Mouse (Mus musculus) intestine, postnatal 0 days (tissue): Measurements from ENCODE around the gene Cyp2b10. TPM values are rescaled to one million over a fixed set of nuclear protein-coding genes. Genes with fewer than 3 reads are reported as not detected.

Experiments
- ATAC-seq: fragments of 200-750 bp; cut with Nextera tagmentation; 2 replicates; pipeline ENCODE4 v1.8.0; 2017; ENCODE audit warnings: mild to moderate bottlenecking, moderate TSS enrichment, moderate library complexity
- H3K27ac ChIP-seq: fragments of 300-500 bp; sonication (generic); 2 replicates; pipeline ENCODE4 v1.5.1; 2014; ENCODE audit warnings: mild to moderate bottlenecking, low read depth, low read length, moderate library complexity
- H3K27me3 ChIP-seq: fragments of 300-500 bp; sonication (generic); replicated peaks from 2 replicates; pipeline ENCODE4 v1.6.1; 2014; ENCODE audit warnings: low read length, mixed read lengths; ENCODE audit not compliant: control insufficient read depth, insufficient read depth
- H3K36me3 ChIP-seq: fragments of 300-500 bp; sonication (generic); 2 replicates; pipeline ENCODE4 v1.6.1; 2014; ENCODE audit warnings: mild to moderate bottlenecking, moderate library complexity; ENCODE audit not compliant: control insufficient read depth, insufficient read depth
- H3K4me1 ChIP-seq: fragments of 300-500 bp; sonication (generic); replicated peaks from 2 replicates; pipeline ENCODE4 v1.6.1; 2014; ENCODE audit warnings: antibody characterized with exemption, low read length, mixed read lengths; ENCODE audit not compliant: control insufficient read depth, insufficient read depth
- H3K4me2 ChIP-seq: fragments of 300-500 bp; sonication (generic); replicated peaks from 2 replicates; pipeline ENCODE4 v1.6.1; 2014; ENCODE audit warnings: low read depth, mild to moderate bottlenecking, moderate library complexity
- H3K4me3 ChIP-seq: fragments of 300-500 bp; sonication (generic); 2 replicates; pipeline ENCODE4 v1.5.1; 2014; ENCODE audit warnings: low read depth, low read length
- H3K9ac ChIP-seq: fragments of 300-500 bp; sonication (generic); 2 replicates; pipeline ENCODE4 v1.6.1; 2014; ENCODE audit warnings: mild to moderate bottlenecking, low read depth, low read length
- H3K9me3 ChIP-seq: fragments of 300-500 bp; sonication (generic); 2 replicates; pipeline ENCODE4 v1.6.1; 2016; ENCODE audit warnings: mixed run types; ENCODE audit not compliant: control insufficient read depth
- CTCF ChIP-seq: sonication (generic); IDR thresholded peaks from 2 replicates; pipeline ENCODE4 v1.5.1; 2016; ENCODE audit warnings: low read depth, mild to moderate bottlenecking, control low read depth, antibody characterized with exemption, moderate library complexity
- WGBS: fragments of 180-500 bp; shearing (Covaris S2); extraction: QIAGEN DNeasy Blood & Tissue Kit; methylation state at CpG from one replicate; pipeline ENCODE4 v1.1.7; 2014; 5-methylcytosine and 5-hydroxymethylcytosine counted together
- polyA plus RNA-seq: library from polyadenylated mRNA; unstranded; fragments of >200 nt; fragmentation: Nextera tagmentation; extraction: Ambion mirVana; gene quantifications from 2 replicates; pipeline ENCODE4 v1.2.1, GENCODE M21; 2015

Gene Cyp2b10
- 0.13 and 0.29 TPM in 2 replicates for polyA plus RNA-seq

- H3K4me2 ChIP-seq = no peak within 1 kb of the TSS
- H3K27me3 ChIP-seq = no peaks in the 10 kb centered on the region
- no peaks in the 10 kb centered on the region for H3K36me3 ChIP-seq
- no peak for TF ChIP-seq CTCF
- no peak within 1 kb of the TSS for H3K9ac ChIP-seq
- no peak within 1 kb of the TSS for H3K27ac ChIP-seq
- no peak within 1 kb of the TSS for H3K4me3 ChIP-seq
- no peaks in the 10 kb centered on the region for H3K4me1 ChIP-seq
- no peak; the same call in 1 of the 2 replicates for ATAC-seq
- H3K9me3 ChIP-seq = no peaks in the 10 kb centered on the region
- WGBS = 74% methylated on average over 6 of the region's 6 CpGs
Observed at GRCm38 (mm10) chr7:25897411-25897810, at the start of gene Cyp2b10. Gene Cyp2b10 (plus strand): TSS chr7:25897620.

- Histone ChIP-seq H3K36me3 (no peaks in the 10 kb centered on the region), H3K4me2 (peak overlapping the region; percentile 80), H3K27ac (no peak overlapping the region), H3K27me3 (no peaks in the 10 kb centered on the region), H3K9me3 (no peaks in the 10 kb centered on the region), H3K4me1 (no peaks in the 10 kb centered on the region), H3K4me3 (peak overlapping the region; percentile 54), H3K9ac (peak overlapping the region; percentile 55)
- peak; percentile 78 for ATAC-seq
- TF ChIP-seq CTCF = peak; percentile 83
- WGBS = 14% methylated on average over 13 of the region's 13 CpGs
Observed at GRCm38 (mm10) chr7:25847722-25848443, 49.5 kb upstream of the Cyp2b10 start.

- Histone ChIP-seq H3K9ac (peak overlapping the region; percentile 55), H3K36me3 (no peaks in the 10 kb centered on the region), H3K27ac (no peak overlapping the region), H3K9me3 (no peaks in the 10 kb centered on the region), H3K4me1 (no peaks in the 10 kb centered on the region), H3K27me3 (no peaks in the 10 kb centered on the region), H3K4me3 (peak overlapping the region; percentile 54), H3K4me2 (peak overlapping the region; percentile 80)
- no peak for TF ChIP-seq CTCF
- 35% methylated on average over 11 of the region's 11 CpGs for WGBS
- ATAC-seq = peak; percentile 53
Observed at GRCm38 (mm10) chr7:25848444-25848812, 49.0 kb upstream of the Cyp2b10 start.

GRCm38 (mm10) chr7:25855082-25855481 lies 42.3 kb upstream of the Cyp2b10 start:
- no peaks in the 10 kb centered on the region for H3K9me3 ChIP-seq

GRCm38 (mm10) chr7:25859962-25860870 lies 37.2 kb upstream of the Cyp2b10 start:
- Histone ChIP-seq H3K9ac (no peak overlapping the region), H3K36me3 (no peaks in the 10 kb centered on the region), H3K27me3 (no peaks in the 10 kb centered on the region), H3K4me2 (0 out of 2 replicates have a peak overlapping the region, but pooled peaks have one; percentile 27), H3K9me3 (no peaks in the 10 kb centered on the region), H3K4me1 (no peaks in the 10 kb centered on the region), H3K4me3 (no peak overlapping the region), H3K27ac (no peak overlapping the region)
- 31% methylated on average over 9 of the region's 9 CpGs for WGBS
- peak; percentile 57 for TF ChIP-seq CTCF
- no peak for ATAC-seq

More at GRCm38 (mm10) chr7:25855082-25855481, 42.3 kb upstream of the Cyp2b10 start:
- TF ChIP-seq CTCF = peak; percentile 90
- Histone ChIP-seq H3K27ac (no peak overlapping the region), H3K9ac (no peak overlapping the region), H3K4me1 (no peaks in the 10 kb centered on the region), H3K36me3 (no peaks in the 10 kb centered on the region), H3K4me3 (no peak overlapping the region), H3K27me3 (no peaks in the 10 kb centered on the region), H3K4me2 (no peak overlapping the region)
- WGBS = 39% methylated on average over 8 of the region's 8 CpGs
- ATAC-seq = no peak

GRCm38 (mm10) chr7:25862365-25862764 lies 35.1 kb upstream of the Cyp2b10 start:
- no peak overlapping the region for H3K9ac ChIP-seq
- H3K4me3 ChIP-seq = no peak overlapping the region
- H3K9me3 ChIP-seq = no peaks in the 10 kb centered on the region
- 31% methylated on average over 2 of the region's 2 CpGs for WGBS
- ATAC-seq = no peak
- no peaks in the 10 kb centered on the region for H3K36me3 ChIP-seq
- no peak overlapping the region for H3K4me2 ChIP-seq
- no peak for TF ChIP-seq CTCF
- H3K27ac ChIP-seq = no peak overlapping the region
- no peaks in the 10 kb centered on the region for H3K4me1 ChIP-seq
- H3K27me3 ChIP-seq = no peaks in the 10 kb centered on the region
